Mouse (Mus musculus) limb, embryonic 14.5 days (tissue): ENCODE data around the gene Boc. TPM values are rescaled to one million over a fixed set of nuclear protein-coding genes. Genes with fewer than 3 reads are reported as not detected.

Experiments
- ATAC-seq: fragments of 200-750 bp; cut with Nextera tagmentation; 2 replicates; pipeline ENCODE4 v1.8.0; 2017; ENCODE audit warnings: low read depth, moderate number of reproducible peaks, moderate TSS enrichment; ENCODE audit not compliant: low FRiP score
- DNase-seq: peaks from one replicate; pipeline ENCODE4 v3.0.0-alpha.2; 2015; ENCODE audit warnings: low spot score
- H3K27ac ChIP-seq: fragments of 300-500 bp; sonication (generic); replicated peaks from 2 replicates; pipeline ENCODE4 v1.5.1; 2014; ENCODE audit warnings: low read depth, mild to moderate bottlenecking, low read length, moderate library complexity, mixed read lengths
- H3K27me3 ChIP-seq: fragments of 300-500 bp; sonication (generic); 2 replicates; pipeline ENCODE4 v1.6.1; 2014; ENCODE audit warnings: low read length, mixed read lengths; ENCODE audit not compliant: control insufficient read depth, insufficient read depth
- H3K36me3 ChIP-seq: fragments of 300-500 bp; sonication (generic); 2 replicates; pipeline ENCODE4 v1.6.1; 2014; ENCODE audit warnings: mild to moderate bottlenecking, low read length, moderate library complexity, mixed read lengths; ENCODE audit not compliant: control insufficient read depth, insufficient read depth
- H3K4me1 ChIP-seq: fragments of 300-500 bp; sonication (generic); 2 replicates; pipeline ENCODE4 v1.6.1; 2014; ENCODE audit warnings: antibody characterized with exemption, low read length, mixed read lengths; ENCODE audit not compliant: control insufficient read depth, insufficient read depth
- H3K4me2 ChIP-seq: fragments of 300-500 bp; sonication (generic); replicated peaks from 2 replicates; pipeline ENCODE4 v1.6.1; 2014; ENCODE audit warnings: low read depth, mild to moderate bottlenecking, low read length, moderate library complexity; ENCODE audit not compliant: severe bottlenecking
- H3K4me3 ChIP-seq: fragments of 300-500 bp; sonication (generic); replicated peaks from 2 replicates; pipeline ENCODE4 v1.5.1; 2014; ENCODE audit warnings: low read length
- H3K9ac ChIP-seq: fragments of 300-500 bp; sonication (generic); 2 replicates; pipeline ENCODE4 v1.6.1; 2014; ENCODE audit warnings: mild to moderate bottlenecking, low read depth, low read length, moderate library complexity; ENCODE audit not compliant: severe bottlenecking
- H3K9me3 ChIP-seq: fragments of 300-500 bp; sonication (generic); 2 replicates; pipeline ENCODE4 v1.6.1; 2016; ENCODE audit warnings: low read length; ENCODE audit not compliant: control insufficient read depth
- POLR2A ChIP-seq: fragments of 200-500 bp; IDR thresholded peaks from 2 replicates; pipeline ENCODE4 v1.8.0; 2012; ENCODE audit warnings: inconsistent platforms, mild to moderate bottlenecking, moderate library complexity, borderline replicate concordance; ENCODE audit not compliant: insufficient read depth, insufficient read length; ENCODE audit errors: extremely low read depth
- WGBS: fragments of 180-500 bp; shearing (Covaris S2); extraction: QIAGEN DNeasy Blood & Tissue Kit; methylation state at CpG from one replicate; pipeline ENCODE4 v1.1.7; 2014; 5-methylcytosine and 5-hydroxymethylcytosine counted together
- microRNA-seq: library from miRNA; unstranded; fragments of <30 nt; microRNA quantifications from one replicate; pipeline ENCODE4, GENCODE M21; 2016
- polyA plus RNA-seq, 2 experiments: library from polyadenylated mRNA; depleted of rRNA in 1 of 2; stranded (reverse) in 1 of 2; unstranded in 1 of 2; fragments of >200 nt; fragmentation: Nextera tagmentation in 1 of 2; extraction: Ambion mirVana in 1 of 2; gene quantifications; 2 replicates each; pipeline versions ENCODE4 v1.2.1 to v1.2.3; 2012 to 2014

Boc gene
- polyA plus RNA-seq, 2 experiments, result 59.8 to 91.4 TPM

GRCm38 (mm10) chr16:44435481-44435880 is 123.2 kb downstream of the Boc start:
- H3K9me3 ChIP-seq, result no peaks in the 10 kb centered on the region
- DNase-seq (no peak), ATAC-seq (no peak)
- no peak overlapping the region for H3K4me3 ChIP-seq
- no peak overlapping the region for H3K4me2 ChIP-seq
- H3K9ac ChIP-seq, result no peak overlapping the region
- no peak overlapping the region for H3K27ac ChIP-seq
- H3K36me3 ChIP-seq, result no peaks in the 10 kb centered on the region
- H3K27me3 ChIP-seq, result no peaks in the 10 kb centered on the region
- WGBS, result 68% methylated on average over 4 of the region's 4 CpGs
- H3K4me1 ChIP-seq, result no peaks in the 10 kb centered on the region
- no peak for TF ChIP-seq POLR2A

Small RNA genes lying within 50 kb of the gene (microRNA-seq; reads per million reads assigned to microRNA genes)
- 12.4 reads per million, percentile 23 among the genes with 10 or more reads in this experiment for gene Mir3081

Other genes with a start within 250 kb of the Boc start
- 0.79 and 1.1 TPM in 2 replicates for gene Sidt1, start 225.7 kb downstream of the Boc start, polyA plus RNA-seq (2012; rRNA removed)
- gene Sidt1, start 225.7 kb downstream of the Boc start, polyA plus RNA-seq (2014; fragmentation: Nextera tagmentation; extraction: Ambion mirVana), result 0.12 and 0.40 TPM in 2 replicates
- gene Spice1, start 211.8 kb downstream of the Boc start, polyA plus RNA-seq (2012; rRNA removed), result 30.0 and 34.4 TPM in 2 replicates
- 25.6 and 28.9 TPM in 2 replicates for gene Spice1, start 211.8 kb downstream of the Boc start, polyA plus RNA-seq (2014; fragmentation: Nextera tagmentation; extraction: Ambion mirVana)
- 0.36 and 0.47 TPM in 2 replicates for gene Cfap44, start 164.1 kb downstream of the Boc start, polyA plus RNA-seq (2012; rRNA removed)
- gene Cfap44, start 164.1 kb downstream of the Boc start, polyA plus RNA-seq (2014; fragmentation: Nextera tagmentation; extraction: Ambion mirVana), result 0.66 and 1.9 TPM in 2 replicates
- gene Nepro, start 165.4 kb upstream of the Boc start, polyA plus RNA-seq (2012; rRNA removed), result 10.6 and 13.0 TPM in 2 replicates
- 7.9 and 8.1 TPM in 2 replicates for gene Nepro, start 165.4 kb upstream of the Boc start, polyA plus RNA-seq (2014; fragmentation: Nextera tagmentation; extraction: Ambion mirVana)
- gene Gtpbp8, start 187.5 kb upstream of the Boc start, polyA plus RNA-seq (2012; rRNA removed), result 12.1 and 12.5 TPM in 2 replicates
- gene Gtpbp8, start 187.5 kb upstream of the Boc start, polyA plus RNA-seq (2014; fragmentation: Nextera tagmentation; extraction: Ambion mirVana), result 27.2 and 28.4 TPM in 2 replicates
- 0.86 and 1.1 TPM in 2 replicates for gene Cd200r1, start 206.8 kb upstream of the Boc start, polyA plus RNA-seq (2012; rRNA removed)
- 2.7 and 2.8 TPM in 2 replicates for gene Cd200r1, start 206.8 kb upstream of the Boc start, polyA plus RNA-seq (2014; fragmentation: Nextera tagmentation; extraction: Ambion mirVana)